8 mouse cellular contexts compared by ENCODE assay signal in the genomic region with DNA sequence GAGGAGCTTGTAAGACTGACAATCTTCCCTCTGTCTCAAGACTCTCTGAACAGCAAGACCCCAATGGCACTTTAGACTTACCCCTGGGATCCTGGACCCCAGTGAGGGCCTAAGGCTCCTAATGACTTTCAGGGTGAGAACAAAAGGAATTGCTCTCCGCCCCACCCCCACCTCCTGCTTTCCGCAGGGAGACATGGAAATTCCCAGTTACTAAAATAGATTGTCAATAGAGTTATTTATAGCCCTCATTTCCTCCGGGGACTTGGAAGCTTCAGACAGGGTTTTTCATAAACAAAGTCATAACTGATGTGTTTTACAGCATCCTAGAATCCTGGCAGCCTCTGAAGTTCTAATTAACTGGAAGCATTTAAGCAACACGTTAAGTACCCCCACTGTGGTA. TPM values are rescaled to one million over a fixed set of nuclear protein-coding genes. Genes with fewer than 3 reads are reported as not detected.
A peak's percentile ranks its signal among the peaks of the same experiment; 100 is the strongest.
DNase-seq lines count a peak whose midpoint lies in the region; ATAC-seq and TF ChIP-seq lines count a peak whose summit lies in the region.

No protein-coding gene starts in this region.

- no peaks in the 10 kb centered on the region for H3K9me3 ChIP-seq in forebrain, embryonic 14.5 days (replicated peaks; ENCODE audit: control insufficient read depth, low read length)
- no peaks in the 10 kb centered on the region; the same call in 1 of the 2 replicates for H3K9me3 ChIP-seq in forebrain, embryonic 13.5 days (replicated peaks)

- no peak for TF ChIP-seq POLR2A in liver, adult 2 months (IDR thresholded peaks at IDR 0.05; ENCODE audit: extremely low read depth, insufficient read depth, low read length)

- H3K4me2 ChIP-seq in forebrain, embryonic 14.5 days (ENCODE audit: low read length): no peak overlapping the region
- H3K4me2 ChIP-seq in forebrain, embryonic 13.5 days: no peak overlapping the region

- no peak for ATAC-seq in forebrain, embryonic 14.5 days
- ATAC-seq in forebrain, embryonic 13.5 days: no peak

- WGBS in forebrain, embryonic 14.5 days: 15% methylated on average over 4 of the region's 4 CpGs
- 17% methylated on average over 4 of the region's 4 CpGs for WGBS in forebrain, embryonic 13.5 days
- WGBS in liver, adult 2 months: 59% methylated on average over 4 of the region's 4 CpGs

- no peak overlapping the region for H3K27ac ChIP-seq in forebrain, embryonic 14.5 days (ENCODE audit: low read depth, low read length)
- no peak overlapping the region for H3K27ac ChIP-seq in forebrain, embryonic 13.5 days
- peak overlapping the region; percentile 59 for H3K27ac ChIP-seq in liver, adult 2 months (replicated peaks; ENCODE audit: insufficient read depth, low read depth, low read length)

- no peak overlapping the region for H3K9ac ChIP-seq in forebrain, embryonic 14.5 days (ENCODE audit: low read length)
- H3K9ac ChIP-seq in forebrain, embryonic 13.5 days: no peak overlapping the region
- H3K9ac ChIP-seq in liver, adult 2 months (ENCODE audit: low read depth, low read length): no peak overlapping the region

- no peaks in the 10 kb centered on the region for H3K79me2 ChIP-seq in liver, adult 2 months (ENCODE audit: control insufficient read depth, insufficient read depth, low read length)

- H3K36me3 ChIP-seq in forebrain, embryonic 14.5 days (ENCODE audit: control insufficient read depth, insufficient read depth, low read length): no peaks in the 10 kb centered on the region
- H3K36me3 ChIP-seq in forebrain, embryonic 13.5 days (ENCODE audit: poor library complexity, severe bottlenecking): no peaks in the 10 kb centered on the region
- no peaks in the 10 kb centered on the region for H3K36me3 ChIP-seq in liver, adult 2 months (ENCODE audit: control insufficient read depth, insufficient read depth, low read length)

- H3K4me1 ChIP-seq in forebrain, embryonic 14.5 days (ENCODE audit: control insufficient read depth, insufficient read depth, low read length): peaks cover 6% of the 10 kb centered on the region; the same call in 1 of the 2 replicates
- H3K4me1 ChIP-seq in forebrain, embryonic 13.5 days: peaks cover 3% of the 10 kb centered on the region; the same call in 1 of the 2 replicates
- peaks cover 5% of the 10 kb centered on the region; the same call in 1 of the 2 replicates for H3K4me1 ChIP-seq in liver, adult 2 months (ENCODE audit: control insufficient read depth, insufficient read depth, low read length)

- intact Hi-C loops in heart, postnatal 10 days (cut with DNase I): loop anchor here (2.0 kb wide), 1 partner anchor 30 kb away; no protein-coding TSS in a partner anchor

- H3K27me3 ChIP-seq in forebrain, embryonic 14.5 days (replicated peaks; ENCODE audit: control insufficient read depth, insufficient read depth, low read length): no peaks in the 10 kb centered on the region
- H3K27me3 ChIP-seq in forebrain, embryonic 13.5 days: no peaks in the 10 kb centered on the region
- H3K27me3 ChIP-seq in liver, adult 2 months (ENCODE audit: control insufficient read depth, insufficient read depth, low read length): no peaks in the 10 kb centered on the region

- DNase-seq in forebrain, embryonic 14.5 days (ENCODE audit: low spot score): peak; percentile 64
- DNase-seq in embryo, embryonic 11.5 days (ENCODE audit: low read depth, low spot score): peak; percentile 13
- DNase-seq in heart, postnatal 10 days: peak; percentile 82 to 84
- DNase-seq in liver, adult 2 months (ENCODE audit: extremely low read depth, low read depth, low spot score): no peak
- DNase-seq in spleen, postnatal 10 days (ENCODE audit: low spot score in 2 of 2): no peak
- no peak for DNase-seq in MN1 (ENCODE audit: low spot score)
- no peak for DNase-seq in cerebellum, adult 11 months

- H3K4me3 ChIP-seq in forebrain, embryonic 14.5 days (ENCODE audit: low read depth, low read length): no peak overlapping the region
- H3K4me3 ChIP-seq in forebrain, embryonic 13.5 days: no peak overlapping the region
- no peak overlapping the region for H3K4me3 ChIP-seq in liver, adult 2 months (ENCODE audit: insufficient read depth, low read depth, low read length)

- TF ChIP-seq CTCF in liver, adult 2 months (IDR thresholded peaks at IDR 0.05; ENCODE audit: low read depth, low read length): no peak

RNA-seq across cellular contexts. Expression of a gene that starts 51.4 kb away (rescaled TPM):
- polyA plus RNA-seq in forebrain, embryonic 14.5 days (2014; fragmentation: Nextera tagmentation; extraction: Ambion mirVana): 9.4 and 12.1 TPM in 2 replicates
- polyA plus RNA-seq in forebrain, embryonic 13.5 days (2015; fragmentation: Nextera tagmentation; extraction: Ambion mirVana): 11.2 and 11.8 TPM in 2 replicates
- total RNA-seq in heart, postnatal 10 days (2021): 10 to 100 TPM; 32.8 to 36.3 TPM
- total RNA-seq in liver, adult 2 months (2014; rRNA removed): 39.3 and 41.5 TPM in 2 replicates
- polyA plus RNA-seq in liver, adult 2 months (2012; rRNA removed): 4.7 and 5.4 TPM in 2 replicates

RNA-seq across cellular contexts. Expression of a gene that starts 59.9 kb away (rescaled TPM):
- polyA plus RNA-seq in forebrain, embryonic 14.5 days (2014; fragmentation: Nextera tagmentation; extraction: Ambion mirVana): not detected in 2 replicates
- not detected in 2 replicates for polyA plus RNA-seq in forebrain, embryonic 13.5 days (2015; fragmentation: Nextera tagmentation; extraction: Ambion mirVana)
- not detected for total RNA-seq in heart, postnatal 10 days (2021)
- 0.13 and 0.18 TPM in 2 replicates for total RNA-seq in liver, adult 2 months (2014; rRNA removed)
- 0.05 and 0.11 TPM in 2 replicates for polyA plus RNA-seq in liver, adult 2 months (2012; rRNA removed)

Comparison
In these comparisons a context has a peak if more than half of its experiments do, and no peak if none do; other contexts are left out.
1. DNase-seq: peak in forebrain, embryonic 14.5 days (single experiment), embryo, embryonic 11.5 days (single experiment) and heart, postnatal 10 days (2 of 2); none in liver, adult 2 months (single experiment), spleen, postnatal 10 days (0 of 2), MN1 (single experiment) and cerebellum, adult 11 months (single experiment).